Mouse (Mus musculus): ENCODE measurements at regions not wholly inside any gene's neighbourhood (a gene's known extent, or its start where the extent isn't known, plus 50 kb on each side); places are given as distances from the start of the nearest gene placed in this dataset.
"Not testable (repeated sequence)": the region's sequence is repeated elsewhere in the genome, so short reads cannot be mapped to it uniquely, and the experiment has no call there.

GRCm38 (mm10) chr4:131429356-131429755, 408.7 kb downstream of the Ptpru start:
- TF ChIP-seq POU5F1 (IDR thresholded peaks at IDR 0.05; ENCODE audit: borderline replicate concordance, low read length) = no peak
- TF ChIP-seq CTCF (conservative IDR thresholded peaks at IDR 0.05; ENCODE audit: low read length) = no peak
- no peak for TF ChIP-seq NANOG (IDR thresholded peaks at IDR 0.05; ENCODE audit: borderline replicate concordance, low read length)
- Histone ChIP-seq H3K4me3 (replicated peaks; ENCODE audit: low read length) (no peak overlapping the region), H3K36me3 (ENCODE audit: insufficient read depth, low read length) (no peaks in the 10 kb centered on the region), H3K27me3 (ENCODE audit: insufficient read depth, low read length) (peaks cover 17% of the 10 kb centered on the region; the same call in 1 of the 2 replicates), H3K4me1 (replicated peaks; ENCODE audit: low read depth, low read length) (no peaks in the 10 kb centered on the region), H3K9me3 (ENCODE audit: low read length) (no peaks in the 10 kb centered on the region)

DNA sequence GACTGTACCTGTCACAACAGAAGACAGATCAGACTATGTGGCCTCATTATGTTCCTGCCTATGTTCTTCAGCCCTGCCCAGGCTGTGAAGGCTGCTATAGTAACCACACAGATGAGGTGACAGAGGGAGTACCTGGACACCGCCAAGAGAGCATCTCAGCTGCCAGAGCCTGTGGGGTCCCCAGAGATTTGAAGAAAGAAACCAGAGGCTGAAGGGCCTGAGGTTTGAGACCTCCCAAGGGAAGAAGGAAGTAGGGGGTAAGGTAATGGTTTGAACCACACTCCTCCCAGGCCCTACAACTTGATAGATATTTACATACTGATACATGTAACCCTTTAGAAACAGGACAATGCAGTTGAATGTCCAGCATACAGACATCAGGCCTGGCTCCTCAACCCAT, 407.7 kb downstream of the Ptpru start:
- no peak overlapping the region for H3K4me3 ChIP-seq (replicated peaks; ENCODE audit: low read length)
- H3K4me1 ChIP-seq (replicated peaks; ENCODE audit: low read depth, low read length) = no peaks in the 10 kb centered on the region
- TF ChIP-seq CTCF (conservative IDR thresholded peaks at IDR 0.05; ENCODE audit: low read length) (no peak), NANOG (IDR thresholded peaks at IDR 0.05; ENCODE audit: borderline replicate concordance, low read length) (no peak), POU5F1 (IDR thresholded peaks at IDR 0.05; ENCODE audit: borderline replicate concordance, low read length) (no peak)
- no peaks in the 10 kb centered on the region for H3K36me3 ChIP-seq (ENCODE audit: insufficient read depth, low read length)
- peaks cover 17% of the 10 kb centered on the region; the same call in 1 of the 2 replicates for H3K27me3 ChIP-seq (ENCODE audit: insufficient read depth, low read length)
- no peaks in the 10 kb centered on the region for H3K9me3 ChIP-seq (ENCODE audit: low read length)

GRCm38 (mm10) chr4:131431188-131431587, 406.9 kb downstream of the Ptpru start:
- Histone ChIP-seq H3K4me3 (replicated peaks; ENCODE audit: low read length) (no peak overlapping the region), H3K36me3 (ENCODE audit: insufficient read depth, low read length) (no peaks in the 10 kb centered on the region), H3K27me3 (ENCODE audit: insufficient read depth, low read length) (peaks cover 14% of the 10 kb centered on the region; the same call in 1 of the 2 replicates), H3K9me3 (ENCODE audit: low read length) (no peaks in the 10 kb centered on the region), H3K4me1 (replicated peaks; ENCODE audit: low read depth, low read length) (peaks cover 1% of the 10 kb centered on the region)
- TF ChIP-seq POU5F1 (IDR thresholded peaks at IDR 0.05; ENCODE audit: borderline replicate concordance, low read length) = no peak
- TF ChIP-seq NANOG (IDR thresholded peaks at IDR 0.05; ENCODE audit: borderline replicate concordance, low read length) = no peak
- peak; percentile 95 for TF ChIP-seq CTCF (conservative IDR thresholded peaks at IDR 0.05; ENCODE audit: low read length)

GRCm38 (mm10) chr4:131432591-131433177, 405.4 kb downstream of the Ptpru start:
- H3K27me3 ChIP-seq (ENCODE audit: insufficient read depth, low read length) = peaks cover 11% of the 10 kb centered on the region; the same call in 1 of the 2 replicates
- H3K4me3 ChIP-seq (replicated peaks; ENCODE audit: low read length) = no peak overlapping the region
- H3K36me3 ChIP-seq (ENCODE audit: insufficient read depth, low read length) = no peaks in the 10 kb centered on the region
- no peaks in the 10 kb centered on the region for H3K9me3 ChIP-seq (ENCODE audit: low read length)
- peaks cover 8% of the 10 kb centered on the region for H3K4me1 ChIP-seq (replicated peaks; ENCODE audit: low read depth, low read length)
- TF ChIP-seq CTCF (conservative IDR thresholded peaks at IDR 0.05; ENCODE audit: low read length) (no peak), POU5F1 (IDR thresholded peaks at IDR 0.05; ENCODE audit: borderline replicate concordance, low read length) (no peak), NANOG (IDR thresholded peaks at IDR 0.05; ENCODE audit: borderline replicate concordance, low read length) (no peak)

GRCm38 (mm10) chr4:131435222-131435621, 402.9 kb downstream of the Ptpru start:
- Histone ChIP-seq H3K4me3 (replicated peaks; ENCODE audit: low read length) (no peak overlapping the region), H3K36me3 (ENCODE audit: insufficient read depth, low read length) (no peaks in the 10 kb centered on the region), H3K4me1 (replicated peaks; ENCODE audit: low read depth, low read length) (peaks cover 28% of the 10 kb centered on the region)

DNA sequence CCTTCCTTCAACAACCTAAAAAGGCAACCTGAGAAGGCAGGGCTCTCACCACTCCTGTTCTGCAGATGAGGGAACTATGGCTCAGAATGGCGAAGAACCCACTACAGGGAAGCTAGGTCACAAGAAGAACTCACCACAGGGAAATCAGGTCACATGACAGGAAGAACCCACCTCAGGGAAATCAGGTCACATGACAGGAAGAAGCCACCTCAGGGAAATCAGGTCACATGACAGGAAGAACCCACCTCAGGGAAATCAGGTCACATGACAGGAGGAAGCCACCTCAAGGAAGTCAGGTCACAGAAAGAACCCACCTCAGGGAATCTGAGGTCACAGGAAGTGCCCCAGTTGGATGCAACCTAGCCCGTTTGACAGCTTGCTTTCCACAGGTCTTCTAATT, 399.7 kb downstream of the Ptpru start:
- no peak for TF ChIP-seq POU5F1 (IDR thresholded peaks at IDR 0.05; ENCODE audit: borderline replicate concordance, low read length)
- Histone ChIP-seq H3K4me3 (replicated peaks; ENCODE audit: low read length) (no peak overlapping the region), H3K4me1 (replicated peaks; ENCODE audit: low read depth, low read length) (peaks cover 28% of the 10 kb centered on the region), H3K36me3 (ENCODE audit: insufficient read depth, low read length) (no peaks in the 10 kb centered on the region), H3K9me3 (ENCODE audit: low read length) (no peaks in the 10 kb centered on the region), H3K27me3 (ENCODE audit: insufficient read depth, low read length) (no peaks in the 10 kb centered on the region)

More at GRCm38 (mm10) chr4:131435222-131435621, 402.9 kb downstream of the Ptpru start:
- Histone ChIP-seq H3K27me3 (ENCODE audit: insufficient read depth, low read length) (peaks cover 2% of the 10 kb centered on the region; the same call in 1 of the 2 replicates), H3K9me3 (ENCODE audit: low read length) (no peaks in the 10 kb centered on the region)
- no peak for TF ChIP-seq POU5F1 (IDR thresholded peaks at IDR 0.05; ENCODE audit: borderline replicate concordance, low read length)
- no peak for TF ChIP-seq NANOG (IDR thresholded peaks at IDR 0.05; ENCODE audit: borderline replicate concordance, low read length)

DNA sequence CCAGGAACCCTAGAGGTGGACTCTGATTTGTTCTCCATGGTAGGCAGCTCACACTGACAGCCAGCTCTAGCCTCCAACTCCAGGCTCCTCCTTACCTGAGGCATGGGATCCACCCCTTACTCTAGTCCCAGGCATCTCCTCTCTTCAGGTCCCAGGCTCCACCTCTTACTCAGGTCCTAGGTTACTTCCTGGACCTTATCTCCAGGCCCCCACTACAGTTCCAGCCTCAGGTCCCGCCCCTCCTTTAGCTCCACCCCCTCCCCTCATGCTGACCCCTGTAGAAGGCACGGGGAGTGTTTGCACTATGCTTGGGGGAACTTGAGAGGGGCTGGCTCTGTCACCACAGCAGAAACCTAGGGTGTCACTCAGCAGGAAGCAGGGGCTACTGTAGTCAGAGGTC, 399.2 kb downstream of the Ptpru start:
- no peak overlapping the region for H3K4me3 ChIP-seq (replicated peaks; ENCODE audit: low read length)
- H3K9me3 ChIP-seq (ENCODE audit: low read length) = no peaks in the 10 kb centered on the region
- H3K27me3 ChIP-seq (ENCODE audit: insufficient read depth, low read length) = no peaks in the 10 kb centered on the region
- no peak for TF ChIP-seq CTCF (conservative IDR thresholded peaks at IDR 0.05; ENCODE audit: low read length)
- TF ChIP-seq POU5F1 (IDR thresholded peaks at IDR 0.05; ENCODE audit: borderline replicate concordance, low read length) = no peak
- TF ChIP-seq NANOG (IDR thresholded peaks at IDR 0.05; ENCODE audit: borderline replicate concordance, low read length) = no peak
- H3K36me3 ChIP-seq (ENCODE audit: insufficient read depth, low read length) = no peaks in the 10 kb centered on the region
- H3K4me1 ChIP-seq (replicated peaks; ENCODE audit: low read depth, low read length) = peaks cover 28% of the 10 kb centered on the region

DNA sequence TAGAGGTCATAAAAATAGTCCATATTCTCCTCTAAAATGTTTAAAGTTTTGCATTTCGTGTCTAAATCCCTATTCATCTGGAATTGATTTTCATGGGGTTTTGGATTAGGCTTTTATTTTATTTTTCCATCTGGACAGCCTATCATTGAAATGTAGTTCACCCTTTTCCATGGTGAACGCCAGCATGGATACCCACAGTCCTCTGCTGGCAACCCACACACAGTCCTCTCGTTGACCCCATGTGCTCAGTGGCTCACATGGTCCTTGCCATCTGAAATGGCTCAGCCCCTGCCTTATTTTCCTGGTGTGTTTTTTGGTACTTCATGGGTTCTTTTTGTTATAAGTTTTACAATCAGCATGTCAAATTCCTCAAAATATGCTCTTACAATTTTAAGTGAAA, 397.2 kb downstream of the Ptpru start:
- no peak overlapping the region for H3K4me3 ChIP-seq (replicated peaks; ENCODE audit: low read length)
- no peak for TF ChIP-seq POU5F1 (IDR thresholded peaks at IDR 0.05; ENCODE audit: borderline replicate concordance, low read length)
- no peak for TF ChIP-seq CTCF (conservative IDR thresholded peaks at IDR 0.05; ENCODE audit: low read length)
- TF ChIP-seq NANOG (IDR thresholded peaks at IDR 0.05; ENCODE audit: borderline replicate concordance, low read length) = no peak
- H3K9me3 ChIP-seq (ENCODE audit: low read length) = no peaks in the 10 kb centered on the region
- H3K4me1 ChIP-seq (replicated peaks; ENCODE audit: low read depth, low read length) = peaks cover 28% of the 10 kb centered on the region
- H3K27me3 ChIP-seq (ENCODE audit: insufficient read depth, low read length) = peaks cover 3% of the 10 kb centered on the region; the same call in 1 of the 2 replicates
- no peaks in the 10 kb centered on the region for H3K36me3 ChIP-seq (ENCODE audit: insufficient read depth, low read length)

DNA sequence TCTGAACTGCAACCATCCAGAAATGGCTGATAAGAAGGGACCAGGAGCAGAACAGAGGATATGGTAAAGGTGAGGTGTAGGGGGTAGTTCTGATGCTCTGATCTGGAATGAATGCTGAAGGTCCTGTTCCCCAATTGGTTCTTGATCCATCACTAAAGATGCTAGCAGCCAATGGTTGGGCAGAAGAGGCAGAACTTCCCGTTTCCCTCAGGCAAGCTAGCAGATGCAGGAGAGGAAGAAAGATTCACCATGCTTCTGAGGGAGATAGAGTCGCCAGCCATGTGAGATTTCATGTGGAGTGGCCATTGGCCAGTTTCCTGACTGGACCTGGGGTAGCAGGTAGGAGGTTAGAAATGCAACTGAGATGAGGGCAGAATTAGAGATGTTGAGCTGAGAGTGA, 394.6 kb downstream of the Ptpru start:
- H3K36me3 ChIP-seq (ENCODE audit: insufficient read depth, low read length) = no peaks in the 10 kb centered on the region
- peaks cover 16% of the 10 kb centered on the region for H3K4me1 ChIP-seq (replicated peaks; ENCODE audit: low read depth, low read length)
- no peaks in the 10 kb centered on the region for H3K9me3 ChIP-seq (ENCODE audit: low read length)

GRCm38 (mm10) chr4:131450296-131450695, 387.8 kb downstream of the Ptpru start:
- H3K4me3 ChIP-seq (replicated peaks; ENCODE audit: low read length); H3K4me1 ChIP-seq (replicated peaks; ENCODE audit: low read depth, low read length); H3K9me3 ChIP-seq (ENCODE audit: low read length); H3K36me3 ChIP-seq (ENCODE audit: insufficient read depth, low read length); H3K27me3 ChIP-seq (ENCODE audit: insufficient read depth, low read length): not testable (repeated sequence)

More for the DNA sequence above, 394.6 kb downstream of the Ptpru start:
- TF ChIP-seq NANOG (IDR thresholded peaks at IDR 0.05; ENCODE audit: borderline replicate concordance, low read length) (no peak), CTCF (conservative IDR thresholded peaks at IDR 0.05; ENCODE audit: low read length) (no peak), POU5F1 (IDR thresholded peaks at IDR 0.05; ENCODE audit: borderline replicate concordance, low read length) (no peak)
- peaks cover 3% of the 10 kb centered on the region; the same call in 1 of the 2 replicates for H3K27me3 ChIP-seq (ENCODE audit: insufficient read depth, low read length)
- H3K4me3 ChIP-seq (replicated peaks; ENCODE audit: low read length) = no peak overlapping the region

Data from E14TG2a.4 (cell line).